Mouse (Mus musculus): ENCODE data around the gene Itgb4.
A peak's percentile ranks its signal among the peaks of the same experiment; 100 is the strongest.
"Not testable (repeated sequence)": the region's sequence is repeated elsewhere in the genome, so short reads cannot be mapped to it uniquely, and the experiment has no call there.

Itgb4 gene

GRCm38 (mm10) chr11:116009661-116010060 is 35.2 kb downstream of the Itgb4 start:
- no peak for DNase-seq

DNA sequence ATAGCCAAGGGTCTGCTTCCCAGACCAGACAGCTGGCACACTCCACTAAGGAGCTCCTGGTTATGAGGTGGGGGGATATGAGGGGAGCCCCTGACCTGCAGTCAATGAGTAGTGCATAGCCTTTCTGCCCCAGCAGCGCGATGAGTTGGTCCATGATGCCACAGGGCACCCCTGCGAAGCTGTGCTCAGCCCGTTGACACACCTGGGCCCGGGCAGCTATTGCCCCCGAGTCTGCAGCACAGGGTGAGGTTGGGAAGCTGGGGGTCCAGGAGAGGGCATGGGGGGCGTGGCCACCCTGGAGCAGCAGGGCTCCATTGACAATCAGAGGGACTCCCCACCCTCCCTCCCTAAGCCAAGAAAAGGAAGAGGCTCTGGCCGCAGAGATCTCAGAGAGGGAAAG is 35.6 kb downstream of the Itgb4 start:
- no peak for DNase-seq

- DNase-seq: no peak
These were observed 36.4 kb downstream of the Itgb4 start for GRCm38 (mm10) chr11:116010948-116011347.

GRCm38 (mm10) chr11:116011529-116012261 is 37.2 kb downstream of the Itgb4 start:
- DNase-seq: no peak

- DNase-seq: peak; percentile 78
These were observed 37.9 kb downstream of the Itgb4 start, which contains the start of gene Galk1 for GRCm38 (mm10) chr11:116012262-116012947. Galk1 (minus strand) TSS chr11:116012719.

DNA sequence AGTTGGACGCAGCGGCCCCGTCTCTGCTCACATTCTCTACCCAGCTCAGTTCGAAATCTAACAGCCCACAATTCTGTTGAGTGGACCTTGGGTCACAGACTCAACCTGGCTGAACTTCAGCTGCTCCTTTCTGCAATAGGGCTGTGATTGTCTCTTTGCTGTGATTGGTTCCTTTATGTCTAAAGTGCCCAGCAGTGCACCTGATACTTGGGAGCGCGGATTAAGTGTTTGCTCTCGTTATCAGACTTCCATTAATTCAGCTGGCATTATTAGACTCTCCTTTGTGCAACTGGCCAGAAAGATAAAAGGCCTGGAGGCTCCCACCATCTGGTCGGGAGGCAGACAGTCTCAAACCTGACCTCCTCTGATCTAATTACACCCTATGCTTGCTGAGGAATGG is 40.3 kb downstream of the Itgb4 start:
- DNase-seq: no peak

GRCm38 (mm10) chr11:116018106-116018505 is 43.6 kb downstream of the Itgb4 start:
- DNase-seq: no peak

DNA sequence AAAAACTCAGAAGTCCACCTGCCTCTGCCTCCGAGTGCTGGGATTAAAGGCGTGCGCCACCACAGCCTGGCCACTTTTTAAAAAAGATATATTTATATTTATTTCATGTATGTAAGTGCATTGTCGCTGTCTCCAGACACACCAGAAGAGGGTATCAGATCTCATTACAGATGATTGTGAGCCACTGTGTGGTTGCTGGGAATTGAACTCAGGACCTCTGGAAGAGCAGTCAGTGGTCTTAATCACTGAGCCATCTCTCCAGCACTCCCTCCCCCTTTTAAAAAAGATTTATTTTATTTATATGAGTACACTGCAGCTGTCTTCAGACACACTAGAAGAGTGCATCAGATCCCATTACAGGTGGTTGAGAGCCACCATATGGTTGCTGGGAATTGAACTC is 44.4 kb downstream of the Itgb4 start:
- DNase-seq: not testable (repeated sequence)

- no peak for DNase-seq
These were observed 44.9 kb downstream of the Itgb4 start for GRCm38 (mm10) chr11:116019360-116019791.

- no peak for DNase-seq
These were observed 45.5 kb downstream of the Itgb4 start for GRCm38 (mm10) chr11:116019976-116020411.

DNA sequence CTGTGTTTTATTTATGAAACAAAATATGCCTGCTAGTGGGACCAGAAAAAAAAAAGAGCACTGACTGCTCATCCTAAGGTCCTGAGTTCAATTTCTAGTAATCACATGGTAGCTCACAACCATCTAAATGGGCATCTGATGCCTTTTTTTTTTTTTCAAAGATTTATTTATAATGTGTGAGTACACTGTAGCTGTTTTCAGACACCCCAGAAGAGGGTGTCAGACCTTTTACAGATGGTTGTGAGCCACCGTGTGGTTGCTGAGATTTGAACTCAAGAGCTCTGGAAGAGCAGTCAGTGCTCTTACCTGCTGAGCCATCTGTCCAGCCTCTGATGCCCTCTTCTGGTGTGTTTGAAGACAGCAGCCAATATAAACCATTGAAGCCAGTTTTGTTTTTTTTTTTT is 46.0 kb downstream of the Itgb4 start:
- no peak for DNase-seq

GRCm38 (mm10) chr11:116021328-116022220 is 47.1 kb downstream of the Itgb4 start:
- no peak for DNase-seq

DNA sequence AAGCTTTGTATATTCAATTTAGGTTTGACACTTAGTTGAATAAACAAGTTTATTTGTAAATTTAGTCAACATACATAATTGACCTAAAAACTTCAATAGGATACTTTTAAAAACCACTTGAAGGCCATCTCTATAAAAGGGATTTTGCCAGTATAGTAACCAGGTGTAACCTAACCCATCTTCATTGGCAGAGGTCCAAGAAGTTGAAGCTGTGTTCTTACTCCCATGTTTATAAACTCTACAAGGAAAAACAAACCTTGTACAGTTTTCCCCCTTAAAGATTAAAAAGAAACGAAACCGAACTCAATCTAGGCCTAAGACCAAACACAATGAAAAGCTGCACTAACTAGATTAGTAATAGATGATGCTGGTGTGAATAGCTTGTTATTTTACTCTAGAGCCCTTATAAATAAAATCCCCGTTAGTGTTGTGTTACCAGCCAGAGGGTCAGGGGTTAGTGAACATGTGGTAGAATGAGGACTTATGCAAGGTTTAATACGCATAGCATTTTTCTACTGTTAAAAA is 47.8 kb downstream of the Itgb4 start:
- no peak for DNase-seq

- not testable (repeated sequence) for DNase-seq
These were observed 48.7 kb downstream of the Itgb4 start for GRCm38 (mm10) chr11:116023074-116023770.

GRCm38 (mm10) chr11:116023771-116024355 is 49.4 kb downstream of the Itgb4 start:
- peak; percentile 78 for DNase-seq

DNA sequence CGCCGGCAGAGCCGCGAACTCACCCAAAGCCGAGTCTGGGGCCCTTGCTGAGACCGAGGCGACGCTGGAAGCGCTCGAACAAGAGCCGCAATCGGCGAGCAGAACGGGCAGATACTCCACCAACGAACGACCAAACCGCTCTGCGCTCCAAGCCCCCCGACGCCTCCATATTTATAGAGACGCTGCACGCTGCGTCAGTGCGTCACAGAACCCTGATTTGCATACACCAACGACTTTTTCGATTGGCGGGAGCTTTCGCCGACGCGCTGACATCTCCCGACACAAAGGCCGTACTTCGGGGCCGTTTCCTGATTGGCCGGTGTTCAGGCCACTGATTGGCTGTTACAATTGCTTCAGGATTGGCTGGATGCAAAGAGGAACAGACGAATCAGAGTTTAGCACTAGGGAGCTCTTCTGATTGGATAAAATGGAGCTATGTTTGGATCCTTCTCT is 49.9 kb downstream of the Itgb4 start:
- DNase-seq: peak; percentile 90

DNA sequence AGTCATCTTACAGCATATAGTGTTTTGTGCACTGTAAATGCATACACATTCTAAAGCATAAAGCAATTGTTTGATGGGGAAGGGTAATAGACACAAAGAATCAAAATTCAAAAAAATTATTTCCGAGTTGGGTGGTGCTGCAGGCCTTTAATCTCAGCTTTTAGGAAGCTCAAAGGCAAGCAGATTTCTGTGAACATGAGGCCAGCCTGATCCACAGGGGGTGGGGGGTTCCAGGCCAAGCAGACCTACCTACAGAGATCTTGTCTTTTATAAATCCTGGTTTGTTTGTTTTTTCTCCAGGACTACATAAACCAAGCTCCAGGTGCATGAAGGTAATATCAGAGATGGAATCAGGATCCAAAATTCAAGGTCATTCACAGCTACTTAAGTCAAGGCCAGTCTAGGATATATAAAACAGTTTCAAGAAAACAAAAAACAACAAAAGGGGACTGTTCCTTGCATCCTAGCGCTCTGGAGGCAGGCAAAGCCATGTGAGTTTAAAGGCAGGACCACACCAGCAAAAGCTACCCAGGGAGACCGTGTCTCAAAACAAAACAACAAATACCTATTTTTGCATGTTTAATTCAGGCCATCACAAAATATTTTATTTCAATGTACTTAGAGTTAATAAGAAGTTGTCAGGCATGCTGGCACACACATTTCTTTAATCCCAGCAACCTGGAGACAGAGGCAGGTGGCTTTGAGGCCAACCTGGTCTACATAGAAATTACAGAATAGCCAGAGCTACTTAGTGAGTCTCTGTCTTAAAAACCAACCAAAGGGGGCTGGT is 50.7 kb downstream of the Itgb4 start:
- no peak for DNase-seq

GRCm38 (mm10) chr11:116027756-116028155 is 53.2 kb downstream of the Itgb4 start, which contains the start of gene H3f3b:
H3f3b (minus strand) TSS chr11:116027962.
- no peak for DNase-seq

DNA sequence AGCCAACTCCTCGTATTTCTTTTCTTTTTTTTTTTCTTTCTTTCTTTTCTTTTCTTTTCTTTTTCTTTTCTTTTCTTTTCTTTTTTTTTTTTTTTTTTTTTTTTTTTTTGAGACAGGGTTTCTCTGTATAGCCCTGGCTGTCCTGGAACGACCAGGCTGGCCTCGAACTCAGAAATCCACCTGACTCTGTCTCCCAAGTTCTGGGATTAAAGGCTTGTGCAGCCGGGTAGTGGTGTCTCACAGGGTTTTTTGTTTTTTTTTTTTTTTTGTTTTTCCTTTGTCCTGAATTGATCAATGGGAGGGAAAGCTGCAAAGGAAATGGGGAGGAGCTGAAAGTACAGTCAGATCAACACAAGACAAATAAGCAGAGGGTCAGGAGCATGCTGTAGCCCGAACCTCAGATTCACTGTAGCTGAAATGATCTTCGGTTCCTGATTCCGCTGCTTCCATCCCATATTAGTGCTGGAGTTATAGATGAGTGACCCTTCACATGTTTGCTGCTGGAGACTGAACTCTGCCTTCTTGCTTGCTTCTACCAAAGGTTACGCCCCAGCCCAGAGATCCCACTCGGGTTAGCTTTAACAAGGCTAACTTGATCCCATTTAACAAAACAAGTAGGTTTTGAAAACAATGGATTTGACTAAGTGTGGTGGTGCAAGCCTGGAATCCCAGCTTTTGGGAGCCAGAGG is 53.8 kb downstream of the Itgb4 start:
- no peak for DNase-seq
